Mouse (Mus musculus): ENCODE measurements around the gene Sprr2a2. TPM values are rescaled to one million over a fixed set of nuclear protein-coding genes. Genes with fewer than 3 reads are reported as not detected.

Sprr2a2 gene
- not detected for polyA plus RNA-seq (2017; shearing (Covaris generic))

DNA sequence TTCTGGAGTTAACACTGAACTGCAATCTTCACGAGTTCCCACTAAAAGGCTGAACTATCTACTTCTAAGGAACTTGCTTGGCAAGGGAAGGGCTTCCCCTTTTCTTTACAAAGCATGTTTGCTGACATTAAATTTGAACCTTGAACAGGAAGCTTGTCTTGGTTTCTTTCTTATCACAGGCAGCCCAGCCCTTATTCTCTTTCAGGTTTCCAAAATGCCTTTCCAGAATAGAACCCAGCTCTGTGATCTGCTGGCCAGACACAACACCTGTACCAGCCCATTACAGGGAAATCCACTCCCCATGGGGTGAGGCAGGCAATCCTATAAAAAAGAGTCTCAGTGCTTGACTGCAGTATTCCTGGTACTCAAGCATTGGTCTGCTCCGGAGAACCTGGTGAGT lies at the start of gene Sprr2a2, which contains the start of gene Sprr2a1:
TSS of gene Sprr2a2 (plus strand) at position 352 of the 400 bp plus-strand sequence.
TSS of gene Sprr2a1 (plus strand) at position 231 of the 400 bp plus-strand sequence.

DNA sequence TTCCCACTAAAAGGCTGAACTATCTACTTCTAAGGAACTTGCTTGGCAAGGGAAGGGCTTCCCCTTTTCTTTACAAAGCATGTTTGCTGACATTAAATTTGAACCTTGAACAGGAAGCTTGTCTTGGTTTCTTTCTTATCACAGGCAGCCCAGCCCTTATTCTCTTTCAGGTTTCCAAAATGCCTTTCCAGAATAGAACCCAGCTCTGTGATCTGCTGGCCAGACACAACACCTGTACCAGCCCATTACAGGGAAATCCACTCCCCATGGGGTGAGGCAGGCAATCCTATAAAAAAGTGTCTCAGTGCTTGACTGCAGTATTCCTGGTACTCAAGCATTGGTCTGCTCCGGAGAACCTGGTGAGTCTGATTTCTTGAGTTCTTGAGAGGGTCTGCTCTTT lies 69.4 kb downstream of the Sprr2a2 start, which contains the start of gene Sprr2a3:
TSS of gene Sprr2a3 (plus strand) at position 317 of the 400 bp plus-strand sequence.

Other genes starting within 250 kb of the Sprr2a2 start
- not detected for gene Pglyrp3, start 201.3 kb upstream of the Sprr2a2 start, polyA plus RNA-seq (2017; shearing (Covaris generic))
- not detected for gene Lor, start 132.8 kb upstream of the Sprr2a2 start, polyA plus RNA-seq (2017; shearing (Covaris generic))
- not detected for gene Prr9, start 92.0 kb upstream of the Sprr2a2 start, polyA plus RNA-seq (2017; shearing (Covaris generic))
- not detected for gene Lelp1, start 73.2 kb upstream of the Sprr2a2 start, polyA plus RNA-seq (2017; shearing (Covaris generic))
- gene Sprr2a1, start 121 bp upstream of the Sprr2a2 start, polyA plus RNA-seq (2017; shearing (Covaris generic)), result not detected
- gene Sprr2a3, start 69.5 kb downstream of the Sprr2a2 start, polyA plus RNA-seq (2017; shearing (Covaris generic)), result not detected
- not detected for gene Sprr2b, start 100.7 kb downstream of the Sprr2a2 start, polyA plus RNA-seq (2017; shearing (Covaris generic))
- not detected for gene Sprr2d, start 123.2 kb downstream of the Sprr2a2 start, polyA plus RNA-seq (2017; shearing (Covaris generic))
- gene Sprr2e, start 136.2 kb downstream of the Sprr2a2 start, polyA plus RNA-seq (2017; shearing (Covaris generic)), result not detected
- gene Sprr2f, start 149.3 kb downstream of the Sprr2a2 start, polyA plus RNA-seq (2017; shearing (Covaris generic)), result not detected
- gene Sprr2h, start 169.8 kb downstream of the Sprr2a2 start, polyA plus RNA-seq (2017; shearing (Covaris generic)), result not detected
- gene Sprr2i, start 192.1 kb downstream of the Sprr2a2 start, polyA plus RNA-seq (2017; shearing (Covaris generic)), result not detected
- gene Sprr2j-ps, start 202.2 kb downstream of the Sprr2a2 start, polyA plus RNA-seq (2017; shearing (Covaris generic)), result not detected
- 17.2 TPM for gene Gm9774, start 213.5 kb downstream of the Sprr2a2 start, polyA plus RNA-seq (2017; shearing (Covaris generic))
- not detected for gene Sprr2k, start 216.7 kb downstream of the Sprr2a2 start, polyA plus RNA-seq (2017; shearing (Covaris generic))
- gene Sprr1b, start 222.9 kb downstream of the Sprr2a2 start, polyA plus RNA-seq (2017; shearing (Covaris generic)), result not detected
- gene Sprr3, start 242.8 kb downstream of the Sprr2a2 start, polyA plus RNA-seq (2017; shearing (Covaris generic)), result not detected

Data from activated CD4-positive, CD25-positive, alpha-beta regulatory T cell, adult 9 weeks (primary cell).